Mouse (Mus musculus): ENCODE results near the gene Ctu2.

DNA sequence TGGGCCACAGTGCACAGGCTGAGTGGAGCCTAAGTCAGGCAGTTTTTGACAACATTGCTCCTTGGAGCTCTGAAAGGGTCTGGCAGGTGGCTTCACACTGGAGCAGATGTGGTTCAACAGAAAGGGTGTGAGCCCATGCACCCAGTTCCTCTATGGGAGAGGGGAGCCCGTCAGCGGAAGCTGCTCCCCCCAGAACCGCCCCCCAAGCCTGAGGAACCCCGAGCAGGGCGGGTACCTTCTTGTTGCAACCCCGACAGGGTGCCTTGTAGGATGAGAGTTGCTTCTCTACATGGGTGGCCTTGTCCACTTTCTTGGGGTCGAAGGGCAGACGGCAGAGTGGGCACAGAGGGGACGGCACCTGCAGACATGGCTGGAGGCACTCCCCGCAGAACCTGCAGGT is 6.0 kb upstream of the Ctu2 start:
- no peak for TF ChIP-seq POU5F1 (IDR thresholded peaks at IDR 0.05; ENCODE audit: borderline replicate concordance, low read length)
- TF ChIP-seq CTCF (conservative IDR thresholded peaks at IDR 0.05; ENCODE audit: low read length), result no peak
